Mouse (Mus musculus) forebrain, embryonic 15.5 days (tissue): ENCODE data around the gene Ppp1r36. TPM values are rescaled to one million over a fixed set of nuclear protein-coding genes. Genes with fewer than 3 reads are reported as not detected.

ENCODE experiments used
- ATAC-seq: fragments of 200-750 bp; cut with Nextera tagmentation; replicated peaks from 2 replicates; pipeline ENCODE4 v1.8.0; 2017; ENCODE audit warnings: mild to moderate bottlenecking, moderate TSS enrichment, moderate library complexity
- H3K27ac ChIP-seq: fragments of 300-500 bp; sonication (generic); replicated peaks from 2 replicates; pipeline ENCODE4 v1.5.1; 2015; ENCODE audit warnings: mild to moderate bottlenecking, inconsistent platforms
- H3K27me3 ChIP-seq: fragments of 300-500 bp; sonication (generic); 2 replicates; pipeline ENCODE4 v1.6.1; 2015; ENCODE audit warnings: inconsistent platforms
- H3K36me3 ChIP-seq: fragments of 300-500 bp; sonication (generic); 2 replicates; pipeline ENCODE4 v1.6.1; 2015; ENCODE audit warnings: mild to moderate bottlenecking, inconsistent platforms
- H3K4me1 ChIP-seq: fragments of 300-500 bp; sonication (generic); 2 replicates; pipeline ENCODE4 v1.6.1; 2015; ENCODE audit warnings: inconsistent platforms
- H3K4me2 ChIP-seq: fragments of 300-500 bp; sonication (generic); replicated peaks from 2 replicates; pipeline ENCODE4 v1.6.1; 2015; ENCODE audit warnings: mild to moderate bottlenecking, inconsistent platforms
- H3K4me3 ChIP-seq: fragments of 300-500 bp; sonication (generic); 2 replicates; pipeline ENCODE4 v1.5.1; 2015; ENCODE audit warnings: mild to moderate bottlenecking, inconsistent platforms
- H3K9ac ChIP-seq: fragments of 300-500 bp; sonication (generic); replicated peaks from 2 replicates; pipeline ENCODE4 v1.6.1; 2015; ENCODE audit warnings: mild to moderate bottlenecking, inconsistent platforms
- H3K9me3 ChIP-seq: fragments of 300-500 bp; sonication (generic); 2 replicates; pipeline ENCODE4 v1.6.1; 2016; ENCODE audit warnings: inconsistent platforms
- WGBS: fragments of 180-500 bp; shearing (Covaris S2); methylation state at CpG from one replicate; pipeline ENCODE4 v1.1.7; 2015; ENCODE audit warnings: mixed read lengths; 5-methylcytosine and 5-hydroxymethylcytosine counted together
- polyA plus RNA-seq: library from polyadenylated mRNA; unstranded; fragments of >200 nt; fragmentation: Nextera tagmentation; extraction: Ambion mirVana; gene quantifications from 2 replicates; pipeline ENCODE4 v1.2.1, GENCODE M21; 2015

Ppp1r36 gene
- polyA plus RNA-seq, 1 experiment from 2014 or later = 1.2 TPM

GRCm38 (mm10) chr12:76375506-76375905, 41.8 kb upstream of the Ppp1r36 start:
- Histone ChIP-seq H3K4me3 (no peak overlapping the region), H3K4me1 (peaks cover 21% of the 10 kb centered on the region), H3K9me3 (no peaks in the 10 kb centered on the region), H3K36me3 (no peaks in the 10 kb centered on the region), H3K27me3 (no peaks in the 10 kb centered on the region), H3K4me2 (no peak overlapping the region), H3K27ac (no peak overlapping the region), H3K9ac (no peak overlapping the region)
- no peak for ATAC-seq
- 93% methylated on average over 3 of the region's 3 CpGs for WGBS

DNA sequence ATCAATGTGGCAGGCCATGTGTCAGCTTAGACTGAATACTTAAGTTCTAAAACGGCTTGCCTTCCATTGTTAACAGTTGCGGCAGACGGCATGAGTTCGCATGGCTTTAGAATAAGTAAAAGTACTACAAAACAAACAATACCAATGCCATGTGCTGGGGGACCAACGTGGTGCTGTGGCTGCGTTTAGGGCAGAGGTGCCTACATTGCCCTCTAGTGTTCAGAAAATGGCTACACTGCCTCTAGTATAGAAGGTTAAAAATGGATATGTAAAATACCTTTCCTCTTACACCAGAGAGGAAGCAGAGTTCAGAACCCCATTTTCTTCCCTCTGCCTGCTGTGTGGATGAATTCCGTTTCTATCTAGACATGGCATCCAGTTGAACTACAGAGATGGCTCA, 40.7 kb upstream of the Ppp1r36 start:
- 32% methylated on average over 7 of the region's 7 CpGs for WGBS
- peak; percentile 57; the same call in 1 of the 2 replicates for ATAC-seq
- Histone ChIP-seq H3K9ac (no peak overlapping the region), H3K27ac (no peak overlapping the region), H3K36me3 (no peaks in the 10 kb centered on the region), H3K9me3 (no peaks in the 10 kb centered on the region), H3K4me2 (no peak overlapping the region), H3K27me3 (no peaks in the 10 kb centered on the region), H3K4me3 (no peak overlapping the region), H3K4me1 (peaks cover 16% of the 10 kb centered on the region)

GRCm38 (mm10) chr12:76377059-76377458, 40.3 kb upstream of the Ppp1r36 start:
- no peak overlapping the region for H3K4me2 ChIP-seq
- WGBS = 94% methylated on average over 6 of the region's 6 CpGs
- H3K36me3 ChIP-seq = no peaks in the 10 kb centered on the region
- H3K4me3 ChIP-seq = no peak overlapping the region
- H3K27ac ChIP-seq = no peak overlapping the region
- H3K27me3 ChIP-seq = no peaks in the 10 kb centered on the region
- peaks cover 12% of the 10 kb centered on the region for H3K4me1 ChIP-seq
- no peak for ATAC-seq
- H3K9ac ChIP-seq = no peak overlapping the region
- no peaks in the 10 kb centered on the region for H3K9me3 ChIP-seq

- Histone ChIP-seq H3K9ac (no peak overlapping the region), H3K4me3 (no peak overlapping the region), H3K9me3 (no peaks in the 10 kb centered on the region), H3K4me1 (peaks cover 9% of the 10 kb centered on the region; the same call in 1 of the 2 replicates), H3K4me2 (no peak overlapping the region), H3K27me3 (no peaks in the 10 kb centered on the region), H3K36me3 (no peaks in the 10 kb centered on the region), H3K27ac (no peak overlapping the region)
- 95% methylated on average over 3 of the region's 3 CpGs for WGBS
- no peak for ATAC-seq
These were observed 39.6 kb upstream of the Ppp1r36 start for GRCm38 (mm10) chr12:76377726-76378125.

DNA sequence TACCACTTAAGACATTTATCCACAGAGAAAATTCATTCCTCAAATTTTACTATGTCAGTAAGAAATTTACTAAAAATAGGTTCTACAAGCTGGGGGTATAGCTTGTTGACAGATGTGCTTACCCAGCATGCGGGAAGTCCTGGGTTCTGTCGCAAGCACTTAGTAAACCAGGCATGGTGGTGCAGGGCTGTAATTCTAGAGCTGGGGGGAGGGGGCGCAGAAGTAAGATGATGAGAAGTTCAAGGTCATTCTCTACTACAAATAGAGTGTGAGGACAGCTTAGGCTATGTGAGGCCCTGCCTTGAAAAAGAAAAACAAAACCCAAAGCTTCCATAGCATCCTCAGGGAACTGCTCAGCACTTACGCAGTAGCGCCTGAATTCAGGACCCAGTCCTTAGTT, 38.8 kb upstream of the Ppp1r36 start:
- H3K27me3 ChIP-seq = no peaks in the 10 kb centered on the region
- 0 out of 2 replicates have a peak, but pooled peaks cover 6% of the 10 kb centered on the region for H3K4me1 ChIP-seq
- H3K9ac ChIP-seq = no peak overlapping the region
- H3K4me2 ChIP-seq = no peak overlapping the region
- H3K27ac ChIP-seq = no peak overlapping the region
- no peak overlapping the region for H3K4me3 ChIP-seq
- ATAC-seq = no peak
- H3K9me3 ChIP-seq = no peaks in the 10 kb centered on the region
- no peaks in the 10 kb centered on the region for H3K36me3 ChIP-seq
- 92% methylated on average over 5 of the region's 5 CpGs for WGBS

GRCm38 (mm10) chr12:76380151-76380550, 37.2 kb upstream of the Ppp1r36 start:
- H3K4me3 ChIP-seq = no peak overlapping the region
- H3K4me2 ChIP-seq = no peak overlapping the region
- no peak for ATAC-seq
- WGBS = 94% methylated on average over 7 of the region's 7 CpGs
- no peaks in the 10 kb centered on the region for H3K27me3 ChIP-seq
- 0 out of 2 replicates have a peak, but pooled peaks cover 6% of the 10 kb centered on the region for H3K4me1 ChIP-seq
- H3K9me3 ChIP-seq = no peaks in the 10 kb centered on the region
- H3K36me3 ChIP-seq = no peaks in the 10 kb centered on the region
- H3K27ac ChIP-seq = no peak overlapping the region
- H3K9ac ChIP-seq = no peak overlapping the region

DNA sequence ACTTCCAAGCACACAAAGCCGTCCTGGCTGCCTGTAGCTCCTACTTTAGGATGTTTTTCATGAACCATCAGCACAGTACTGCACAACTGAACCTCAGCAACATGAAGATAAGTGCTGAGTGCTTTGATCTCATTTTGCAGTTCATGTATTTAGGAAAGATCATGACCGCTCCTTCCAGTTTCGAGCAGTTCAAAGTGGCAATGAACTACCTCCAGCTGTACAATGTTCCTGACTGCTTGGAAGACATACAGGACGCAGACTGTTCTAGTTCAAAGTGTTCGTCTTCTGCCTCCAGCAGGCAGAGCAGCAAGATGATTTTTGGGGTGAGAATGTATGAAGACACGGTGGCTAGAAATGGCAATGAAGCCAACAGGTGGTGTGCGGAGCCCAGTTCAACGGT, 32.0 kb upstream of the Ppp1r36 start:
- Histone ChIP-seq H3K9ac (no peak overlapping the region), H3K9me3 (no peaks in the 10 kb centered on the region), H3K27me3 (no peaks in the 10 kb centered on the region), H3K4me2 (no peak overlapping the region), H3K36me3 (peaks cover 18% of the 10 kb centered on the region), H3K4me1 (peaks cover 5% of the 10 kb centered on the region; the same call in 1 of the 2 replicates), H3K27ac (no peak overlapping the region), H3K4me3 (no peak overlapping the region)
- ATAC-seq = no peak
- 95% methylated on average over 8 of the region's 8 CpGs for WGBS

DNA sequence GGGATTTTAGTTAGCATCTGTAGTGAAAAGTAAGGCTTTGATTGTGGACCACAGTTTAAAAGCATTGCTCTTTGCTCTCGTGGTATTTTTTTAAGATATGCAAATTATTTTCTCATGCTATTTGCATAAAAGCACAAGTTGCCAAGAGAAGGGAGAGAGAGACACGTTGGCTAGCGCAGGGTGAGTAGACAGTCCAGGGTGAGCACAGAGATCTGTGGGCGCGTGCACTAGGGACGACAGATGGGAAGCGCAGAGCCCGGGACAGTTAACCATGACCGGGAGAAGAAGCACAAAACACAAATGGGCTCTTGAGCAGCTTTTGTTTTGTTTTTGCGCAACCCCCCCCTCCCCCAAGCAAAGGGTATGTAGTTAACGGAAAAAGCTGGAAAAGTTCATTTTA, 28.5 kb upstream of the Ppp1r36 start:
- H3K4me2 ChIP-seq = no peak overlapping the region
- WGBS = 57% methylated on average over 11 of the region's 11 CpGs
- H3K4me1 ChIP-seq = peaks cover 5% of the 10 kb centered on the region; the same call in 1 of the 2 replicates
- no peaks in the 10 kb centered on the region for H3K27me3 ChIP-seq
- no peak overlapping the region for H3K9ac ChIP-seq
- H3K4me3 ChIP-seq = no peak overlapping the region
- no peak; the same call in 1 of the 2 replicates for ATAC-seq
- H3K27ac ChIP-seq = no peak overlapping the region
- H3K36me3 ChIP-seq = peaks cover 18% of the 10 kb centered on the region
- H3K9me3 ChIP-seq = no peaks in the 10 kb centered on the region

DNA sequence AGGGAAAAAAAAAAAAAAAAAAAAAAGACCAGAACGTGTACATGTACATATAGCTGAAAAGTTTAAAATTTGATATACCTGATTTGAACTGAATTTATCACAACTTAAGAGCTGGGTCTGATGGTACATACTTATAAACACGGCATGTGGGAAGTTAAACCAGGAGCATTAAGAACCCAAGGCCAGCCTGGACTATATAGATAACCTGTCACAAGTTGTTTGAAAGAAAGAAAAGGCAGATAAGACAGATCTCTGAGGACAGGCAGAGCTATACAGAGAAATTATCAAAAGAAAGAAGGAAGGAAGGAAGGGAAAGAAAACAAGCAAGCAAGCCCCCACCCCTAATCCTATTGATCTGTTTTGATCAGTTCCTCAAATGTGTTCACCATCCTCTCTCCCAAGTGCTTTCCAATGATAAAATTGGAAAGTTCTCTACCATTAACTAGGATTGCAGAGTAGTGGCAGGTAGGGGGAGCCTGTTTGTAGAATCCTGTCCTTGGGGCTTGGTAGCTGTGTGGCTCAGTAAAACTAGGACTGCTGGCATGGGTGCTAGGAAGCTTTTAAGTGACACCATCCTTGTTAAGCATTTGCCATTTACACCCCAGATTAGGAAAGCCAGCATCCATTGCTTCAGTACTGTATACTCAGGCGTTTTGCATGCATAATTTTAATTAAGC, 25.6 kb upstream of the Ppp1r36 start:
- peaks cover 5% of the 10 kb centered on the region; the same call in 1 of the 2 replicates for H3K4me1 ChIP-seq

DNA sequence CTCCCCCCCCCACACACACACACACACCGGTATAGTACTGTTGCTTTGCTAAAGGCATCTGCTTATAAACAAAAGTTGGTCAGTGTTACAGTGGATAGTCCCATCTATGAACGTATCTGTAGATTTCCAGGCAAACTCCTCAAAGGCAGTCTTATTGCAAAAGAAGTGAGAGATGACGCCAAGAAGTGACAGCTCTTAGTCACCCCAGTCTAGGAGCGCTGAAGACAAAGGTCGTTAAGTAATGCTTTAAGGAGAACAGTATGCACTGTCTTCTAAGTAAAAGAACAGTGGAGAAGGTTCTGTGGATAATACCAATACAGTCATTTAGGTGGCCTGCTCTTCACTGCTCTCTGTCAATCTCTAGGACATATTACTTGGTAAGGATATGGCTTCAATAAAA, 24.4 kb upstream of the Ppp1r36 start:
- H3K4me1 ChIP-seq = peaks cover 5% of the 10 kb centered on the region; the same call in 1 of the 2 replicates
- WGBS = 78% methylated on average over 5 of the region's 5 CpGs
- H3K27me3 ChIP-seq = no peaks in the 10 kb centered on the region
- no peak overlapping the region for H3K9ac ChIP-seq
- H3K4me3 ChIP-seq = no peak overlapping the region
- no peak overlapping the region for H3K27ac ChIP-seq
- H3K36me3 ChIP-seq = no peaks in the 10 kb centered on the region
- H3K4me2 ChIP-seq = no peak overlapping the region
- no peak for ATAC-seq
- H3K9me3 ChIP-seq = no peaks in the 10 kb centered on the region

More for the DNA sequence above, 25.6 kb upstream of the Ppp1r36 start:
- 78% methylated on average over 3 of the region's 3 CpGs for WGBS
- H3K4me2 ChIP-seq = no peak overlapping the region
- peaks cover 3% of the 10 kb centered on the region; the same call in 1 of the 2 replicates for H3K36me3 ChIP-seq
- H3K9ac ChIP-seq = no peak overlapping the region
- H3K27me3 ChIP-seq = no peaks in the 10 kb centered on the region
- H3K27ac ChIP-seq = no peak overlapping the region
- no peak overlapping the region for H3K4me3 ChIP-seq
- no peak for ATAC-seq
- no peaks in the 10 kb centered on the region for H3K9me3 ChIP-seq

- no peak for ATAC-seq
- H3K4me3 ChIP-seq = no peak overlapping the region
- H3K36me3 ChIP-seq = no peaks in the 10 kb centered on the region
- WGBS = 88% methylated on average over 5 of the region's 5 CpGs
- H3K27ac ChIP-seq = no peak overlapping the region
- no peak overlapping the region for H3K9ac ChIP-seq
- no peak overlapping the region for H3K4me2 ChIP-seq
- H3K9me3 ChIP-seq = no peaks in the 10 kb centered on the region
- peaks cover 3% of the 10 kb centered on the region; the same call in 1 of the 2 replicates for H3K27me3 ChIP-seq
- no peaks in the 10 kb centered on the region for H3K4me1 ChIP-seq
These were observed 20.1 kb upstream of the Ppp1r36 start for GRCm38 (mm10) chr12:76397281-76397680.

DNA sequence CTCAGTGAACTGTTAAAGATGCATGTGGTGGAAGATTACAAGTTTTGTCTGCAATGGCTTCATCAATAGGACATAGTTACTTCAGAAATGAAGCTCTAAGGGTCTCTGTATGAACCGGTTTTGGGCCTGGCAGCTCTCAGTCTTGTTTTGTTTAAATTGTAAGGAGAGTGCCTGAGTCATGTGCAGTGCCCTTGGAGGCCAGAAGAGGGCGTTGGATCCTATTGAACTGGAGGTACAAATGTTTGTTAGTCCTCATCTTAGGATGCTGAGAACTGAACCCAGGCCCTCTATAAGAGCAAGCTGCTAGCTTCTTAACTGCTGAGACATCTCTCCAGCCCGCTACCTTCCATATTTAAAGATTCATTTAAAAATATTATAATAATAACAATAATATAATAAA, 15.7 kb upstream of the Ppp1r36 start:
- Histone ChIP-seq H3K36me3 (no peaks in the 10 kb centered on the region), H3K27me3 (peaks cover 30% of the 10 kb centered on the region), H3K27ac (no peak overlapping the region), H3K4me2 (no peak overlapping the region), H3K9me3 (no peaks in the 10 kb centered on the region), H3K4me1 (peaks cover 27% of the 10 kb centered on the region), H3K9ac (no peak overlapping the region), H3K4me3 (no peak overlapping the region)
- no peak for ATAC-seq
- WGBS = 56% methylated on average over 3 of the region's 3 CpGs
